Mouse (Mus musculus): ENCODE measurements around the gene Zfp526. TPM values are rescaled to one million over a fixed set of nuclear protein-coding genes. Genes with fewer than 3 reads are reported as not detected.

Zfp526 gene
- total and polyA plus RNA-seq, 3 experiments = 9.5 to 14.8 TPM; not detected in 1

DNA sequence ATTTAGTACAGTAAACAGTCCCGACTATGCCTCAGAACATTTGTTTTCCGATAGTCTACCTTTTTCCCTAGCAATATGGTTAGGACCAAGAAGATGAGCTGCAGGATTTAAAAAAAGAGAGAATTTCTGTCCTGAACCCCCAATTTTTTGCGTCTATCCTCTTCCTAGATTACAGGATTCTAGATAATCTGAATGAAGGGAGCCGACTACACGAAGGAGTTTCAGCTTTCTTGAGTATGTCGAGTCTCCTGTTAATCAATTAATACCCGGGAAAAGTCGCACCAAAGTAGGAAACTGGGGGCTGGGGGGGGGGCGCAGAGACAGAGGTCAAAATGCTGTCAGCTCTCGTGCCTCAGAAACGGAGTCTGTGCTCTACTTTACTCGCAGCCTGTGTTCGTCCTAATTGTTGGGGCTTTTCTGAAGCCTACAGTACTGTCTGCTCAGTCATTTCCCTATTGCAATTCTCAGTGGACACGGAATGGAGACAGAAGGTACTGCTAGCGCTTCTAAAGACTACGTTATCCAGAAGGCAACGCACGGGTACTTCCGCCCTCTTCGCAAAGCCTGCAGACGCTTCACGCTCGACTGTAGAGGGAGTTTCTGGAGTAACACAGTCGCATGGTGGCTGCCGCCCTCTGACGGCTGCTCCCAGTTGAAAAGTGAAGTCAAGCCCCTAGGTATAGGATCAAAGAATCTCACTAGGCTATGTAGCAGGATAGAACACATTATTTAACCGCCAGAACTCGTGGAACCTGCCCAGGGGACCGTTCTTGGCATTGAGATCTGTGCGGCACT, 17.8 kb downstream of the Zfp526 start (continued):
- TF ChIP-seq RCOR1 (IDR thresholded peaks at IDR 0.05; ENCODE audit: low read depth, low read length) (no peak), USF1 (IDR thresholded peaks at IDR 0.05; ENCODE audit: low read depth, low read length) (no peak), SIN3A (IDR thresholded peaks at IDR 0.05; ENCODE audit: low read length) (peak; percentile 86), TAL1 (IDR thresholded peaks at IDR 0.05; ENCODE audit: low read length) (no peak)

DNA sequence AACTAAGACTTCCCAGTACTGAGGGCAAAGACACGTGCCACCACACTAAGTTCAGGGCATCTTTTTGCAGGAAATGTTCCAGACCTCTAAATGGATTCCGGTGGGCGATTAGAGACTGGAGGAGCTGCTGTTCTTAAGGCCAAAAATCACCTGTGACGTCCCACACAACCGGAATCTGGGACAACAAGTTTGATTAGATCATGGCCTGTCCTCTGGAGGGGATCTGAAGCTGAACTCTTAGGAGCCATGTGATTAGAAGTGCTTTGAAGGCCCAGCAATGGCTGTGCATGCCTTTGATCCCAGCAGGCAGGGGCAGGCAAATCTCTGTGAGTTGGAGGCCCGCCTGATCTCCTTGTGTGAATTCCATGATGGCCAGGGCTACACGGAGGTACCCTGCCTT, 19.4 kb downstream of the Zfp526 start:
- H3K4me3 ChIP-seq (ENCODE audit: control insufficient read depth in 1 of 2, insufficient read depth in 1 of 2, low read depth in 2 of 2, low read length in 2 of 2) = no peak overlapping the region
- TF ChIP-seq MEF2A (IDR thresholded peaks at IDR 0.05; ENCODE audit: extremely low read depth, insufficient replicate concordance, low read depth, low read length, poor library complexity, severe bottlenecking) (no peak), USF1 (IDR thresholded peaks at IDR 0.05; ENCODE audit: low read depth, low read length) (no peak), MYB (IDR thresholded peaks at IDR 0.05; ENCODE audit: low read depth, low read length) (no peak), USF2 (IDR thresholded peaks at IDR 0.05; ENCODE audit: borderline replicate concordance in 1 of 2, insufficient read depth in 1 of 2, low read depth in 1 of 2, low read length in 2 of 2) (no peak), POLR2A (IDR thresholded peaks at IDR 0.05; ENCODE audit: control insufficient read depth in 1 of 2, insufficient read depth in 1 of 2, low read depth in 1 of 2, low read length in 2 of 2, poor library complexity in 1 of 2) (no peak), GABPA (IDR thresholded peaks at IDR 0.05; ENCODE audit: low read depth, low read length) (no peak), SMC3 (IDR thresholded peaks at IDR 0.05; ENCODE audit: low read depth, low read length) (no peak), CTCF (IDR thresholded peaks at IDR 0.05 in 2 of 3, conservative IDR thresholded peaks at IDR 0.05 in 1 of 3; ENCODE audit: control insufficient read depth in 1 of 3, insufficient read depth in 1 of 3, low read depth in 2 of 3, low read length in 3 of 3, poor library complexity in 1 of 3, severe bottlenecking in 1 of 3) (no peak), EP300 (IDR thresholded peaks at IDR 0.05; ENCODE audit: low read depth in 1 of 2, low read length in 2 of 2) (no peak), TAL1 (IDR thresholded peaks at IDR 0.05; ENCODE audit: low read length) (no peak), RAD21 (IDR thresholded peaks at IDR 0.05; ENCODE audit: low read depth, low read length) (no peak), ZC3H11A (IDR thresholded peaks at IDR 0.05; ENCODE audit: low read depth, low read length) (no peak), E2F4 (IDR thresholded peaks at IDR 0.05; ENCODE audit: borderline replicate concordance, low read depth, low read length) (no peak), NELFE (IDR thresholded peaks at IDR 0.05; ENCODE audit: low read depth, low read length) (no peak), POLR2AphosphoS5 (IDR thresholded peaks at IDR 0.05; ENCODE audit: borderline replicate concordance, low read depth, low read length) (no peak), TCF12 (IDR thresholded peaks at IDR 0.05; ENCODE audit: low read depth, low read length) (no peak)
- H3K27me3 ChIP-seq (ENCODE audit: control insufficient read depth in 1 of 2, insufficient read depth in 2 of 2, low read length in 2 of 2) = no peaks in the 10 kb centered on the region
- H3K79me2 ChIP-seq (ENCODE audit: control insufficient read depth, insufficient read depth, low read length, poor library complexity) = peaks cover 20% of the 10 kb centered on the region
- peaks cover 3 to 9% of the 10 kb centered on the region in 2 experiments; a peak in 2 of 4 replicates for H3K4me1 ChIP-seq (ENCODE audit: control insufficient read depth in 1 of 2, insufficient read depth in 2 of 2, low read length in 2 of 2)
- H3K9me3 ChIP-seq (replicated peaks; ENCODE audit: insufficient read depth, low read length) = no peaks in the 10 kb centered on the region
- peaks cover 0 to 16% of the 10 kb centered on the region in 2 experiments; a peak in 3 of 4 replicates for H3K36me3 ChIP-seq (ENCODE audit: control insufficient read depth in 1 of 2, insufficient read depth in 2 of 2, low read length in 2 of 2)
- no peak for DNase-seq (ENCODE audit: low read depth, low spot score)
- H3K9ac ChIP-seq (ENCODE audit: control insufficient read depth, low read depth, low read length, poor library complexity, severe bottlenecking) = no peak overlapping the region
- no peak overlapping the region for H3K27ac ChIP-seq (ENCODE audit: control insufficient read depth, low read depth, low read length)
